Comparison of ENCODE assay signal across 8 mouse cellular contexts in genomic region chr19:46329031-46329641, GRCm38 (mm10). TPM values are rescaled to one million over a fixed set of nuclear protein-coding genes. Genes with fewer than 3 reads are reported as not detected.
A peak's percentile ranks its signal among the peaks of the same experiment; 100 is the strongest.
DNase-seq lines count a peak whose midpoint lies in the region; ATAC-seq and TF ChIP-seq lines count a peak whose summit lies in the region.

No protein-coding gene starts in this region.

- peaks cover 21% of the 10 kb centered on the region for H3K4me1 ChIP-seq in thymus, adult 2 months (replicated peaks; ENCODE audit: control insufficient read depth, insufficient read depth, low read length)
- peaks cover 33% of the 10 kb centered on the region for H3K4me1 ChIP-seq in hindbrain, embryonic 16.5 days (ENCODE audit: control insufficient read depth, insufficient read depth, low read depth, low read length)

- no peaks in the 10 kb centered on the region for H3K36me3 ChIP-seq in thymus, adult 2 months (ENCODE audit: control insufficient read depth, insufficient read depth, low read length)
- H3K36me3 ChIP-seq in hindbrain, embryonic 16.5 days (ENCODE audit: control insufficient read depth, insufficient read depth, low read length), result peaks cover 20% of the 10 kb centered on the region

- H3K9ac ChIP-seq in hindbrain, embryonic 16.5 days (ENCODE audit: low read depth, low read length), result peak overlapping the region; percentile 75

- peak; percentile 74 to 76 for DNase-seq in cerebellum, postnatal 10 days
- no peak for DNase-seq in cerebellum, adult 18-20 months
- DNase-seq in thymus, adult 2 months, result no peak
- no peak for DNase-seq in thymus, postnatal 4 days
- DNase-seq in lung, postnatal 36 days, result peak; percentile 16
- no peak for DNase-seq in c-Kit-positive CD71-positive TER-119-positive erythroid progenitor cells, embryonic 14.5 days (ENCODE audit: low spot score)
- no peak for DNase-seq in thymus, postnatal 0 days (ENCODE audit: low spot score)

- WGBS in thymus, adult 2 months, result 2% methylated on average over 54 of the region's 54 CpGs
- WGBS in hindbrain, embryonic 16.5 days, result 1% methylated on average over 51 of the region's 54 CpGs

- TF ChIP-seq POLR2A in thymus, adult 2 months (IDR thresholded peaks at IDR 0.05; ENCODE audit: control insufficient read depth, extremely low read depth, insufficient read depth, low read length, poor library complexity), result no peak

- TF ChIP-seq CTCF in thymus, adult 2 months (IDR thresholded peaks at IDR 0.05; ENCODE audit: borderline replicate concordance, control insufficient read depth, extremely low read depth, insufficient read depth, low read length, poor library complexity), result no peak

- no peaks in the 10 kb centered on the region for H3K9me3 ChIP-seq in hindbrain, embryonic 16.5 days (ENCODE audit: control insufficient read depth, low read length)

- peak overlapping the region; percentile 92 for H3K4me2 ChIP-seq in hindbrain, embryonic 16.5 days (ENCODE audit: low read length)

- no peak for ATAC-seq in hindbrain, embryonic 16.5 days

- no peaks in the 10 kb centered on the region; the same call in 1 of the 2 replicates for H3K27me3 ChIP-seq in thymus, adult 2 months (ENCODE audit: control insufficient read depth, insufficient read depth, low read length)
- H3K27me3 ChIP-seq in hindbrain, embryonic 16.5 days (replicated peaks; ENCODE audit: control insufficient read depth, insufficient read depth, low read length), result no peaks in the 10 kb centered on the region

- no peak overlapping the region for H3K27ac ChIP-seq in thymus, adult 2 months (ENCODE audit: control insufficient read depth, insufficient read depth, low read length)
- peak overlapping the region; percentile 95 for H3K27ac ChIP-seq in hindbrain, embryonic 16.5 days (ENCODE audit: low read depth, low read length)

- peak overlapping the region; percentile 77 for H3K4me3 ChIP-seq in thymus, adult 2 months (ENCODE audit: control insufficient read depth, insufficient read depth, low read length)
- H3K4me3 ChIP-seq in hindbrain, embryonic 16.5 days (ENCODE audit: low read length), result peak overlapping the region; percentile 59

RNA-seq across cellular contexts. Expression of gene Fbxl15, which starts 1.2 kb away (rescaled TPM):
- 13.5 and 15.2 TPM in 2 replicates for polyA plus RNA-seq in thymus, adult 2 months (2012; rRNA removed)
- 49.4 and 55.6 TPM in 2 replicates for polyA plus RNA-seq in hindbrain, embryonic 16.5 days (2015; fragmentation: Nextera tagmentation; extraction: Ambion mirVana)
- 8.3 and 9.1 TPM in 2 replicates for polyA plus RNA-seq in thymus, postnatal 0 days (2015; fragmentation: Nextera tagmentation; extraction: Ambion mirVana)

RNA-seq across cellular contexts. Expression of gene Psd, which starts 2.2 kb away (rescaled TPM):
- polyA plus RNA-seq in thymus, adult 2 months (2012; rRNA removed), result 1.5 and 1.6 TPM in 2 replicates
- polyA plus RNA-seq in hindbrain, embryonic 16.5 days (2015; fragmentation: Nextera tagmentation; extraction: Ambion mirVana), result 99.1 and 112 TPM in 2 replicates
- 4.6 and 5.3 TPM in 2 replicates for polyA plus RNA-seq in thymus, postnatal 0 days (2015; fragmentation: Nextera tagmentation; extraction: Ambion mirVana)

RNA-seq across cellular contexts. Expression of gene Cuedc2, which starts 9.4 kb away (rescaled TPM):
- polyA plus RNA-seq in thymus, adult 2 months (2012; rRNA removed), result 85.4 and 105 TPM in 2 replicates
- polyA plus RNA-seq in hindbrain, embryonic 16.5 days (2015; fragmentation: Nextera tagmentation; extraction: Ambion mirVana), result 343 and 362 TPM in 2 replicates
- 152 and 155 TPM in 2 replicates for polyA plus RNA-seq in thymus, postnatal 0 days (2015; fragmentation: Nextera tagmentation; extraction: Ambion mirVana)

RNA-seq across cellular contexts. Expression of gene Mfsd13a, which starts 11.8 kb away (rescaled TPM):
- 16.8 and 20.6 TPM in 2 replicates for polyA plus RNA-seq in thymus, adult 2 months (2012; rRNA removed)
- 13.0 and 13.4 TPM in 2 replicates for polyA plus RNA-seq in hindbrain, embryonic 16.5 days (2015; fragmentation: Nextera tagmentation; extraction: Ambion mirVana)
- polyA plus RNA-seq in thymus, postnatal 0 days (2015; fragmentation: Nextera tagmentation; extraction: Ambion mirVana), result 7.5 and 8.1 TPM in 2 replicates

RNA-seq across cellular contexts. Expression of gene 2310034G01Rik, which starts 21.0 kb away (rescaled TPM):
- polyA plus RNA-seq in thymus, adult 2 months (2012; rRNA removed), result 0.38 and 0.43 TPM in 2 replicates
- polyA plus RNA-seq in hindbrain, embryonic 16.5 days (2015; fragmentation: Nextera tagmentation; extraction: Ambion mirVana), result 2.4 TPM in 2 replicates
- 1.1 and 1.5 TPM in 2 replicates for polyA plus RNA-seq in thymus, postnatal 0 days (2015; fragmentation: Nextera tagmentation; extraction: Ambion mirVana)

Comparison
In these comparisons a context has a peak if more than half of its experiments do, and no peak if none do; other contexts are left out.
1. DNase-seq: peak in cerebellum, postnatal 10 days (2 of 2) and lung, postnatal 36 days (single experiment); none in cerebellum, adult 18-20 months (0 of 2), thymus, adult 2 months (single experiment), thymus, postnatal 4 days (single experiment), c-Kit-positive CD71-positive TER-119-positive erythroid progenitor cells, embryonic 14.5 days (single experiment) and thymus, postnatal 0 days (single experiment).
2. RNA of gene Psd, which starts 2.2 kb away (polyA plus RNA-seq): 99.1 to 112 TPM in hindbrain, embryonic 16.5 days; 4.6 to 5.3 TPM in thymus, postnatal 0 days and 1.5 to 1.6 TPM in thymus, adult 2 months; every median in the first group is over 10 times any median in the second.